Mouse (Mus musculus) B cell, adult 2 months (primary cell): ENCODE data around the gene Ramp1.

Experiments
- DNase-seq, 2 experiments: peaks; one replicate each; pipeline ENCODE4 v3.0.0; 2022

Gene Ramp1

DNA sequence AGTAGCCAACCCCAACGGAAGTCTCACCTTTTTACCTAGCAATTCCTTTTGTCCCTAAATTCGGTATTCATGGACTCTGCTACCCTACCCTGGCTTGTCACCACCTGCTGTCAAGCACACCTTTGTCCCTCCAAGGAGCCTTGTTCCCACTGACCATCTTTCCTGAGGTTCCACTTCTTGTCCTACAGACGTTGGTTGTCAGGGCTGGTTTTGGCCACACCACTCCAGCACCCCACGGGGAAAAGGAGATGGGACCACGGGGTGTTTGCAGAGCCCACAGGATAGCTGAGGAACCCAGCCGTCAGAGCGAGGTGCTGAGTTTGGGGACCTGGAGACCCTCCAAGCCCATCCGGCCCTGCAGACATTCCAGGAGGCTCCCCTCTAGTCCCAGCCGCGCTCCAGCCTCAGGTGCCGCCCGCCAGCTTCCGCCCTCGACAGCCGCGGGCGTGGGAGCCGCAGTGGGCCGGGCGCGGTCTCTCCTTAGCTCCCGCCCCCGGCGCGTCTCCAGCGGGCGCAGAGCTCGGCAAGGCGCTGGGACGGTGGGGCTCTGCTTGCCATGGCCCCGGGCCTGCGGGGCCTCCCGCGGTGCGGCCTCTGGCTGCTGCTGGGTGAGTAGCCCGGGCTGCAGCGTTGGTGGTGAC, at the start of gene Ramp1:
Gene Ramp1 (plus strand): TSS at position 290 of the 641 bp plus-strand sequence.
- peak; percentile 38 to 46 for DNase-seq

DNA sequence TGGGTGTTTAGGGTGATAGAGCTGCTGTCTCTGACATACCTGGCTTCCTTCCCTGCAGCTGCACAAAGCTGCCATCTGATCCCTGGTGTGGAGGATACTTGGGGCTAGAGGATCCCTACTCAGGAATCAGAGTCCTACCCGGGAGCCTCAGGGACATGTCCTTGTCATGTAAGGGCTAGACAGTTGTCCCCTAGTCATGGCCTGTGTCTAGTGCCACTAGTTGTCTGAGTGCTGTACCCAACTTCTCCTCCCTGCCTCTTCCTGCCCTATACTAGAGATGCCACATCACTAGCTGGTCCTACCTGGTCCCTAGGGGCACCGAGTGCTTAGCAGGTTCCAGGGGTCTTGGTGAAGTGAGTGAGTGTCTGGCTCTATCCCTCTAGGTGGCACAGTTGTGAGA, 42.6 kb upstream of the Ramp1 start:
- no peak for DNase-seq

DNA sequence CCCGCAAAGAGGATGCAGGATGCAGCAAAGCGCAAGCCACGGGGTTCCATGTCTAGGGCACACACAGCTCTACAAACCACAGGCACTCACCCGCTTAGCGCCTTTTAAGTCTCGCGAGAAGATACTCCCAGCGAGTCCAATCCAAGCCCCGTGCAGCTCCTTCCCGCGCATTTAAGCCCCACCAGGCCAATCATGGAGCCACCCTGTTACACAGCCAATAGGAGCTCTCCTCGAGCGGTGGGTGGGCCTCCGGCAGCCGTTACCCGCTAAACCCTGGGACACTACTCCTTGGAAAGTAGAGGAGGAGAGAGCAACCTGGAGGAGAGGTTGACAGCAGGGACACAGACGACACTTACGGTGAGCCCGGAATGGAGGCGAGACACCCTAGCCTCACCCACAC, 34.8 kb upstream of the Ramp1 start, which contains the start of gene Rbm44:
Gene Rbm44 (plus strand): TSS at position 277 of the 400 bp plus-strand sequence.
- DNase-seq, result no peak

DNA sequence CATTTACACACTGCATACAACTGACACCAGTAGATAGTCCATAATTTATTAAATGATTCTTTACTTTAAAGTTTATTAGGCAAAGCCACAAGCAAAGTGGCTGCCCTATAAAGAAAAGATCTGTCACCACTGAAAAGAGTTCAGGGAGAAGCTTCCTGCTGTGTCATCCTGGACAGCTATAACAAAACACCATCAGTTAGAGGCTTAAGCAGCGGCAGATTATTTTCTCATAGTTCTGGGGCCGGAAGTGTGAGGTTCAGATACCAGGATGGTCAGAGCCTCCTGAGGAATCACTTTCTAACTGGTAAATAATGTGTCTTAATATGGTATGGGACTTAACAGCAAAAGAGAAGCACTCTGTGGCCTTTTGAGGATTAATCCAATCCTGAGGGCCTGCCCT, 28.1 kb upstream of the Ramp1 start:
- no peak for DNase-seq

DNA sequence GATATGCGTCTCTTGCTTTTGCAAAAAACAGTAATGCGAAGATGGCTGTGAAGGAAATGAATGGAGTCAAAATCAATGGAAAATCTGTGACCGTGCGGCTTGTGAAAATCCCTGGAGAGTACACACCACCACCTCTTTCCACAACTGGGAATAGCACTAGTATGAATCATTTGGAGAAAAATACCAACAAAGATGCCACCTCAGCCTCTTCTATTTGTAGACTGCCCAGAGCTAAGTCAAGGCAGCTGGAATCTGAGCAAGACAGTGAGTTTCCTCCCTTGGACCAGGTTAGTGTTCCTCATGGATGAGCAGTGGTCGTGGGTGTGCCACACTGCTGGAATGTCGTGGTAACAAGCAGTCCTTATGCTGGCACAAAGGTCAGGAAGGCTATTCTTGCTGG, 12.8 kb upstream of the Ramp1 start:
- no peak for DNase-seq

DNA sequence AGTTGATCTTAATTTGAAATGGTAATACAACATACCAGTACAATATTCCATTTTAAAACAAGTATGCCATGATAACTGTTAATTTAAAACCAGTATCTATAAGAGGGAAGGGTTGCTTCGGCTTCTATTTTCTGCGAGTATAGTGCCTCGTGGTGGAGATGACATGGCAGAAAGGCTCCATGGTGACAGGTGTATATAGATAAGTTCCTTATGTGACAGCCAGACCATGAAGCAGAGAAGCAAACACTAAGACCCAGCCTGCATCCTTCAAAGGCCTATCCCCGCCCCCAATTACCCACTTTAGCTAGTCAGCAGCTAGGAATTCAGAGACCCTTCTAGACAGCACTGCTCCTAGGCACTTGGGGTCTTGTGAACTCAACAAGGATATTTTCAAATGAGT, 10.5 kb upstream of the Ramp1 start:
- no peak for DNase-seq

DNA sequence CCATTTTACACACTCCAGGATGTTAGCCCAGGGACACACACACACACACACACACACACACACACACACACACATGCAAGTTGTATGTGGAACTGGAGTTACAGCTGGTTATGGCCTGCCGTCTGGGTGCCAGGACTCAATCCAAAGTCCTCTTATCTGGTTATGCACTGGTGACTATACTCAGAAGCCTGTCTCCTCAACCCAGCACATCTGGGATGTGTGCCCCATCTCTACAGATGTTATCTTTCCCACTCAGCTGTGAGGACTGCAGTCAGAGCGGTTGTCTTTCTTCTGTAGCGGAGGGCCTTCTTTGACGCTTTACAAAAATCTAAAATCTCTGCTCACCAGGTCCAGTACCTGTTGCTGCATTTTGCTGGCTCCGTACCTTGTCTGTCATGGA, 4.8 kb upstream of the Ramp1 start:
- no peak for DNase-seq

DNA sequence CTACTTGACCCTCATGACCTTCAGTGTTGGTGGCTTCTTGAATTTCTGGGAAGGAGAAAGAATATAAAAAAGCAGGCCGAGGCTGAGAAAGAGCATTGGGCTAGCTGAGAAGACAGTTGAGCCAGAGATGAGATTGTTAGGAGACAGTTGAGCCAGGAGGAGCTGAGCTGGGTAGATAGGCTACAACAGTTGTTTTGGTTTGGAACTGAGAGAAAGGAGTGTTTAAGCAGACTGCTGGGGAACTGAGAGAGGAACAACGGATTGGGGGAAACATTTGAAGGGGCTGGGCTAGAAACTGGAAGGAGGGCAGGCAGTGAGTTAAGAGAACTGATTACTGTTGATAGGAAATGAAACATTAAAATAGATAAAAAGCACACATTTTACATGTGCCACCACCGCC, 3.6 kb upstream of the Ramp1 start:
- no peak for DNase-seq

DNA sequence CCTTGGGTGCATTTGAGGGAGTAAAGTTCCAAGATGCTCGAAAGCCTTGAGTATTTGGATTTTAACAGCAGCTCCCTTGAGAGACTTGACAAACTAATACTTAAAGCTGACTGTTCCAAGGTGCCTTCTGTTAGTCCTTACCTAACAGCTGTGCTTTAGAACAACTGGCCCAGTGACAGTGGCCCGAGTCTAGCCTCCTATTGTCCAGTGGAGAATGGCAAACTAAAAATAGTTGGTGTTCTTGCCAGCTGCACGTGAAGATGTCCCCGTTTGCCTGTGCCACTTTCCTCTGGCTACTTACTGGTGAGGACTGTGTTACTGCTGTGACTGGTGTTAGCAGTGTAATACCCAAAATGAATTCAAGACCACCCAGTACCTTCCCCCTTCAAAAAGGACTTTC, 2.8 kb upstream of the Ramp1 start:
- no peak for DNase-seq

DNA sequence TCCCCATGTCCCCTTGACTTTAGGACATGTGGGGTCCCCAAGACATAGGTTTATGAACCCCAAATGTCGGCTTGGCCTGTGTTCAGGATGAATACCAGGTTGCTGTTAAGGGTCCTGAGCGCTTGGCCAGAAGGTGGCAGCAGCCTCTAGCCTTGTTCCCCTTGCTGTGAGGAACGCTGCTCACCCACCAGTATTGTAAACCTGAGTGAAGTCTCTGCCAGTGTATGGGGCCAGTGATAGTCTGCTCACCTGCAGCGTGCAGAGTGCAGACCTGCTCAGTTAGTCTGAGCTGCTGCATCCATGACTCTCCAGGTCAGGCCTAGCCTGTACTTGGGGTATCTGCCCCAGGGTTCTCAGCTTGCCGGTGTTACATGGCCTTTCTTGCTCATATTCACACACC, 536 bp upstream of the Ramp1 start:
- peak; percentile 77 to 80 for DNase-seq

DNA sequence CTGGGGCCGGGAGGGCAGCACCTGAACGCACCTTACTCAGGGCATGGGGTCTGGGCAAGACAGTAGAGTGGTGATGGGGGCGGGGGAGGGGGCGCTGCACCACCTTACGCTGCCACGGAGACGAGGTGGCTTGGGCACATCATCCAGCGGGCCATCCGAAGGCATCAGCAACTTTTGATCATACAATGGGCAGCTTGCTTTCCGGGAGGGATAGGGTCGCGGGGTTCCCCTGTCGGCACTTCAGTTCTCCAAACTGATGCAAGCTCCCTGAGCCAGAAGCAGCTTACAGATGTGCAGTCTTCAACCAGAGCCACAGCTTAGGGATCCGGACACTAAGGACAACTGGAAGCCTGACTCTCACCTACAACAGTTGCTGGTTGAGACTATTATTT, 548 bp downstream of the Ramp1 start:
- DNase-seq, result peak in 1 of 2 experiments; percentile 9

DNA sequence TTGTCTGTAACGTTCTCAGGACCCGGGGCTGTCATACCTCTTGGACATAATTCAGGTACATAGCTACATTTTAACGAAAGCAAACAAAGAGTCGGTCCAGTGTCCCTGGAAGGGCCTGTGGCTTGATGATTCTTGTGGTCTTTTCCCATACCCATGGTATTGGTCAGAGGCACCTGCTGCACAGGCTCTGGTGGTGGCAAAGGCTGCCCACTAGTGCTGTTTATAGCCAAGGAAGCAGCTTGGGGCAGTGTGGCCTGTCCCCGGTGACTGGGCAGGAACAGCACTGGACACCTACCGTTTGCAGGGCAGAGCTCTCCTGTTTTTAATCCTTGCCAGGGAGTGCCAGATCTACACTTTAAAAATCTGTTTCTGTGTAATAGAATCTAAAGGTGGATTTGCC, 1.1 kb downstream of the Ramp1 start:
- DNase-seq, result no peak

DNA sequence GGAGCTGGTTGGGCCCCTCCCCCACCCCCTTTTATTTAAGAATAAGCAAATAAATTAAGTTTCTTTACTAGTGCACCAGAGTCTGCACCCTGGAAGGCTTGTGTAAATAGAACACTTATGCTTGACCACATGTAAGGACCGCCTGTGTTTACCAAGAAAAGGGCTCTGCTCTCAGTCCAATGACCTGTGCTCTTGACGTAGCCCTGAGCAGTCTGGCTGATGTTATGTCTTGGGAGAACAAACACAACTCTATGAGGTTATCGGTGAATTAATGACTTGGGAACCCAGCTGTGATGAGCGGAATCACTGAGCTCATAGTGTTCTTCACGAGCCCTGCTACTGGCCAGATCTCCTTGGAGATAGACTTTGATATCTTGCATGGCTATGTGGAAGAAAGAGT, 1.6 kb downstream of the Ramp1 start:
- no peak for DNase-seq

DNA sequence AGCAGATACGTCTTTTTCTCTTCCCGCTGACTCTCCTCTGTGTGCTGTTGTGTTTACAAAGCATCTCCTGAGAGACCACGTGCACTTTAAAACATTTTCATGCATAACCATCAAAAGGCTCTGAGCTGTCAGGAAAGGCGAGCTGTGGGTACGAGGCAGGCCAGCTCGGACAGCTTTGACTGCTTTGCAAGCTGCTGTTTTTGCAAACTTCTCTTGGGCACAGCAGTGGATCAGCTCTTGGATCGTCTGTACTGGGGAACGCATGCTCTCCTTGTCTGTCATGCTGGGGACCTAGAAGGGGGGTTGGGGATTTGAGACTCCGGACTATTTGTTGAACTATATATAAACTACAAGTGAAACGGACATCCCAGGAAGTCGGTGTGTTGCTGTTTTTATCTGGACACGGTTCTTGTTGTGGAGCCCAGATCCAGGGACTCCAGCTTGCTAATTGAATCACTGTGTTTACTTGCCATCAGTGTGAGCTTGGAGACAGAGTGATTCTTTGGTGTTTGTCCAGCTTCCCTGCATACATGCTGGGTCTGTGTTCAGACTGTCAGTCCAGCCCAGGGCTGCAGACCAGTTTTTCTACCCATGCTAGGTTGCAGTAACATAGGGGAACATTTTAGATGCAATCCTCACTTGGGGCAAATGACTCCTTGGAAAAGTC, 2.3 kb downstream of the Ramp1 start:
- no peak for DNase-seq

DNA sequence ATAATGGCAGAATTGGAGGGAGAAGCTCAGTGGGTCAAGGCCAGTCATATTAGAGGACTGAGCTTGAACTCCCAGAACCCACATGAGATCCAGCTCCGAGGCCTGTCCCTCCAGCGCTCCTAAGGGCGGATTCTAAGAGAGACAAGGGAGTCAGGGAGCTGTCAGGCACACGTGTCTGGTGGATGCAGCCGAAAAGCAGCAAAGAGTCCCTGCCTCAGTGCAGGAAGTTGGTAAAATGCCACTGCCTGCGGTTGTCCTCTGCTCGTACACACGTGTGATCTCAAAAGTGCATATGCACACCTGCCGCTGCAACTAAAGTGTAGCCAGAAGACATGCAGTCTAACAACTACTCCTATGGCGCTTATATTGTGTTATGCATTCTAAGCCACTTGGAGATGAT, 3.7 kb downstream of the Ramp1 start:
- no peak for DNase-seq

DNA sequence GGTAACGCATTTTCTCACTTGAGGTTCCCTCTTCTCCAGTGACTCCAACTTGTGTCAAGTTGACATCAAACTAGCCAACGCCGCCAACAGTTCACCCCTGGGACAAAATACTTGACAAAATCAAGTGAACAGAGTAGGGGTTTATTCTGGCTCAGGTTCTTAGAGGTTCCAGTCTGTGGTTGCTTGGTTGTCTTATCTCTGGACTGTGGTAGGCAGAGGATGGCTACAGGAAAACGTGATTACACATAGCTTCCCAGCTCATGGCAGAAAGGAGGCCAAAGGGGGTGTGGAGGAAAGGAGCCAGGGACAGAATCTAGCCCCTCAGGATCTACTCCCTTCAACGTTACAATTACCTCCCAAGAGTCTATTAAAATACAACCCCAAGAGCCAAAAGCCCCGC, 7.1 kb downstream of the Ramp1 start:
- no peak for DNase-seq

DNA sequence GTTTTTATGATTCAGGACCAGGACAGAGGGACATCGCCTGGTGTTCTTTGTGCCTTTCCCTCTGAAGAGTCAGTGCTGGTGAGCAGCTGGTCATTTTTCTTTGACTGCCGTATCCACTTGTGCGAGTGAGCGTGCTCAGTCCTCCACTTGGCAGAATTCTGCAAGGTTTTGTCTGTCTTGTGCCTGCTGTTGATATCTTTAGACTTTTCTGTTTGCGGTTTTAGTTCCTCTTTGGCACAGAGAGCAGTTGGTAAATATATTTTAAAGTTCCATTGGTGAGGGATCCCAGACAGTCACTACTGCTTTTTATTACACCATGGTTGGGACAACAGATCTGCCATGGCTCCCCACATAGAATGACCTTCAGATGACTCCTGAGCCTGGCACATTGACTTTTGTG, 7.7 kb downstream of the Ramp1 start:
- peak in 1 of 2 experiments; percentile 17 for DNase-seq

DNA sequence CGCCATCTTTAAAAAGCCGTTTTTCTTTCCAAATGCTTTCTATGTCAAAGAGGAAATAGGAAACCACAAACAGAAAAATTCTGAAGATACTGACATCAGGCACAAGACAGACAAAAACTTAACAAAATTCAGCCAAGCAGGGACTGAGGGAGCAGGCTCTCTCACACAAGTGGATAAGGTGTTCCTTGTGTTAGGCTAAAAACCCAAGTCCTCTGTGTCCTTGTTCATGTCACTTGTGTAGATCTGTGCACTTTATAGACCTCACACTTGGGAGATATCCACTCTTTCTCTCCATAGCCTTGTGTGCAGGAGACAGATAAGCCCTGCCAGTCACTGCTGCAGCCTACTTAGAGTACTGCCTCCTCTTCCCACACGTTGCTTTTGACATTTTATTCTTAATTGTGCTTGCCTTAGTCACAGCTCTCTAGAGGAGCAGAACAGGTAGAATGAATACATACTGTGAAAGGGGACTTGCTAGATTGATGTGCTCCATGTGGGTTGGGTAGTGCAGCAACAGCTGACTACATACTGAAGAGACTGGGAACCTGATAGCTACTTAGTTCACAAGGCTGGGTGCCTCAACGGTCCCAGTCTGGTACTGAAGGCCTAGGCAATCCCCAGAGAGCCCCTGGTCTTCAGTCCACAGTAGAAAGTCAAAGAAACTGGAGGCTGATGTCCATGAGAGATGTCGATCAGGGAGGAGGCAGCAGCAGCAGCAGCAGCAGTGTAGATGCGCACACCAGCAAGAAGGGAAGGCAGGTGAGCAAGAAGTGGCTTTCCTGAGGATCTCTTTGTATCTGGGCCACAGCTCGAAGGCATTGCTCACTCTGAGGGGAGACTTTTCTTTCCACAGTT, 8.4 kb downstream of the Ramp1 start:
- DNase-seq, result no peak

DNA sequence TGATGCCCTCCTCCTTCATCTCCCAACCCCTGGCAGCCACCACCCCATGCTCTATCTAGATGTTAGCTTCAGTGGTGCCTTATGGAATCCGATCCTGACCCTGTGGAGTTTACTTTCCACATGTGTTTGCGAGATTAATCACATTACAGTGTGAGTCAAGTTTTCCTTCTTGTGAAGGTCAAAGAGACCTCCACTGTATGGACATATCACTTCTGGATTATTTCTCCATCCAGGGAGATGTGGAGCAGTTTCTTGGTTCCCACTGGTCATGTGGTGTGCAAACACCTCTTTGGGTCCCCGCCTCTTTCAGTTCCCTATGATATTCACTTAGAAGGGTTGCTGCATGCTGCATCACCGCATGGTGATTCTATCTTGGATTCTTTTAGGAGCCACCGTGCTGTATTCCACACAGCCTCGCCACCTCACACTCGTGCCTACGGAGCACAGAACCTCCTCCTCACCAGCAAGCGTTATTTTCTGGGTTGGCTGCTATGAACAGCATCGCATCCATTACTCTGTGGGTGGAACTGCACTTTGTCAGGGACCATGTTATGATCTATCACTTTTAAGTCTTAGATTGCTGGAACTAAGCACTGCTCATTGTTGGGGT, 9.3 kb downstream of the Ramp1 start:
- no peak for DNase-seq

DNA sequence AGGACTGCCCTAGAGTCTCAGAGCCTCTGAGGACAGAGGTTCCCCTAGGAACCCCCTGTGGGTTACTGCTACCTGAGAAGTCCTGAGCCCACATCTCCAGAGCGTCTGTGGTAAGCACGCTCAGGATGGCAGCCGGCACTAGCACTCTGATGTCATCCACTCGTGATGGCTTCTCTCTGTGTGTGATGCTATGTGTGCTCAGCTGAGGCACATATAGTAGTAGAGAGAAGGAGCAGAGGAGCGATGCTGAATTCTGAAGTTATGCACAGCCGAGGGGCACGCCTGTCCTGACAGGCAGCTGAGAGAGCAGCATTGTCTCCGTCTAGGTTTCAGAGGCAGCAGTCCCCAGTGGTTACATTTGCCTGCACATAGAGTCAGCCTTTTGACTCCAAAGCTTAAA, 12.6 kb downstream of the Ramp1 start:
- DNase-seq, result no peak

DNA sequence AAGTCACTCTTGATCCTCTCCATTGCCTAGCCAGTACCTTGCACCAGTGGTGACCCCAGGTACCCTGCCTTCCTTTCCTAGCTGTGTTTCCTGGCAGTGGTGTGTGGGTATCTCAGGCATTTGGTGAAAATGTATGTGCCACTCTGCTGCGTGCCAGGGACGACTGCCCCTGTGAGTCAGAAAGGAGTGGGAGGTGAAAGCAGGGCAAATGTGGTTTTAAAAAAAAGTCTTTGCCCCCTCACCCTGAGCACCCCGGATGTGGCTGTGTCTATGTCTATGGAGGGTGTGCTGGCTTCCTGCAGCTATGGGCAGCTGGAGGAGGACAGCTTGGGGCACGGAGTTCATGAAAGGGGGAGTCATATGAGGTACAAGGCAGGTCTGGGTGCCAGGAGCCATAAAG, 13.6 kb downstream of the Ramp1 start:
- peak; percentile 36 to 41 for DNase-seq

DNA sequence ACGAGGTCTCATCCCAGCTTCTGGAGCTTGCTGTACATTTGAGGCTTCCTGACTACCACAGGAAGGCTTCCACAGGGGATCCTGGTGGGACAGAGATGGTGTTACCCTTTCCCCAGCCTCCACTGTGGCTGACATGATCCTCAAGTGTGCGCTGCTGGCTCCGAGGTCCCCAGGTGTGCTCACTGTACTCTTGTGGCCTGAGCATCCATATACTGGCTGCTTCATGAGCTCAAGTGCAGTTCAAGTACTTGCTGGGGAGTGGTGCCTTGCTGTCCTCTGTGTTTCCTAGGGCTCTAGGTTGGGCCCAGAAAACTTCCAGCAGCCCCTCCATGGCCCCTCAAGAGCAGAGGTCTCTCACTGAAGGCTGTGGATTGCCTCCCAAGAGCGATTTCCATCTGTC, 14.1 kb downstream of the Ramp1 start:
- no peak for DNase-seq

DNA sequence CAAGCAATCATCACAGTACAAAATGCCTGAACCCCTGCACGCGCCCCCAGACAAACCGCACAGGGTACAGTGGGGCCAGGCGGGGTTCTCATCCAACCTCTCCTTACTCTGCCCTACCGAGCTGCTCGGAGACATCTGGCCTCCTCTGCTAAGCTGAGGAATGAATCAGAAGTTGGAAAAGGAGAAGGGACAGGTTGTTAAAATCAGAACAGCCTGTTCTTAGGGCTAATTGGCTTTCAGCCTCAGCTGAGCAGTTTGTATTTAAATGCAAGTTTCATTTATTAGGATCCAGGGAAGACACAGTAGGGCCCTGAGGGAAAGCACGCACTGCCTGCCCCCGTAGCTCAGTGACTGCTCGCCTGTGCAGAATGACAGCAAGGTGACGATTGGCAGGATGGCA, 20.2 kb downstream of the Ramp1 start:
- no peak for DNase-seq

DNA sequence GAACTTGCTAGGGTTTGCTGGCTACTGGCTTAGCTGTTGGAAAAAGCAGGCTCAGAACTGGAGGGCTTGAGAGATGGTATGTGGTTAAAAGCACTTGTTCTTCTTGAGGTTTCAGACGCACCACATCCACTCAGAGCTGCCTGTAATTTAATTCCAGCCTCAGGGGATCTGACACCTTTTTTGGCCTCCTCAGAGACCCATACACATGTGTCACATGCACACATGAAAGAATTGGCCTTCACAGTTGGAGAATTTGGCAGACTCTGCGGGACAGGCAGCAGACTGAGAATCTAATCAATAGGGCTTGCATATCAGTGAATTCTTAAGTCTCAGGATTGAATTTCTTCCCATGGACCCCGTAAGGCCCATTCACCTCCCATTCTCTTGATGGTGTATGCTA, 21.5 kb downstream of the Ramp1 start:
- DNase-seq, result no peak
